Mouse (Mus musculus) hindbrain, embryonic 10.5 days (tissue): Measurements from ENCODE around the gene Bag5. TPM values are rescaled to one million over a fixed set of nuclear protein-coding genes. Genes with fewer than 3 reads are reported as not detected.
A peak's percentile ranks its signal among the peaks of the same experiment; 100 is the strongest.

Experiments
- DNase-seq: peaks from one replicate; pipeline ENCODE4 v3.0.0-alpha.2; 2017; ENCODE audit warnings: low spot score
- H3K27ac ChIP-seq: fragments of 300-500 bp; sonication (generic); 2 replicates; pipeline ENCODE4 v1.5.1; 2016; ENCODE audit warnings: mild to moderate bottlenecking, moderate library complexity
- H3K27me3 ChIP-seq: fragments of 300-500 bp; sonication (generic); 2 replicates; pipeline ENCODE4 v1.6.1; 2016; ENCODE audit warnings: mild to moderate bottlenecking; ENCODE audit not compliant: poor library complexity, insufficient read depth, severe bottlenecking
- H3K36me3 ChIP-seq: fragments of 300-500 bp; sonication (generic); 2 replicates; pipeline ENCODE4 v1.6.1; 2016; ENCODE audit warnings: mild to moderate bottlenecking, moderate library complexity
- H3K4me1 ChIP-seq: fragments of 300-500 bp; sonication (generic); replicated peaks from 2 replicates; pipeline ENCODE4 v1.6.1; 2016; ENCODE audit warnings: mild to moderate bottlenecking
- H3K4me3 ChIP-seq: fragments of 300-500 bp; sonication (generic); 2 replicates; pipeline ENCODE4 v1.5.1; 2016; ENCODE audit warnings: mild to moderate bottlenecking, moderate library complexity
- H3K9me3 ChIP-seq: fragments of 300-500 bp; sonication (generic); 2 replicates; pipeline ENCODE4 v1.6.1; 2016; ENCODE audit warnings: mild to moderate bottlenecking, moderate library complexity
- WGBS: fragments of 180-500 bp; shearing (Covaris S2); methylation state at CpG from one replicate; pipeline ENCODE4 v1.1.7; 2016; 5-methylcytosine and 5-hydroxymethylcytosine counted together
- polyA plus RNA-seq: library from polyadenylated mRNA; unstranded; fragments of >200 nt; fragmentation: Nextera tagmentation; extraction: Ambion mirVana; gene quantifications from 2 replicates; pipeline ENCODE4 v1.2.1, GENCODE M21; 2016

The Bag5 gene
- polyA plus RNA-seq, 1 experiment from 2014 or later: 53.6 TPM

DNA sequence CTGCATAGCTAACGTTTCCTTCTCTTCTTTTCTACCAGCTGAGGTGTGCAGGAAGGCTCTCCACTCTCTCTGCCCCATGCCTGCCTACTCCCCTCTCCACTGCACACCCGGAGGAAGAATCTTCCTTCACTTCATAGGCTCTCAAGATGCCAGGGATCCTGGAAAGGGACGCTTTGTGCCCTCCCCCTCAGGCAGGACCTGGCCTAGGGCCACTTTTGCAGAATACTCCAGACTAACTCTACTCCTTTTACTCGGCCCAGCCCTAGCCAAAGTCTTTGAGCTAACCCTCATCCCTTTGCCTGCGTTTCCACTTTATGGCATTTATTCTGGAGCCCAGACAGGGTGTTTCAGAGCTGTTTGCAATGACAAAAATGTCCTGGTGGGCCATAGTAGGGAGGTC, 35.6 kb downstream of the Bag5 start:
- Histone ChIP-seq H3K4me1 (peaks cover 66% of the 10 kb centered on the region), H3K36me3 (peaks cover 25% of the 10 kb centered on the region), H3K4me3 (peak overlapping the region; percentile 96), H3K27ac (peak overlapping the region; percentile 93), H3K9me3 (no peaks in the 10 kb centered on the region), H3K27me3 (peaks cover 37% of the 10 kb centered on the region)
- DNase-seq: no peak
- 20% methylated on average over 5 of the region's 5 CpGs for WGBS

DNA sequence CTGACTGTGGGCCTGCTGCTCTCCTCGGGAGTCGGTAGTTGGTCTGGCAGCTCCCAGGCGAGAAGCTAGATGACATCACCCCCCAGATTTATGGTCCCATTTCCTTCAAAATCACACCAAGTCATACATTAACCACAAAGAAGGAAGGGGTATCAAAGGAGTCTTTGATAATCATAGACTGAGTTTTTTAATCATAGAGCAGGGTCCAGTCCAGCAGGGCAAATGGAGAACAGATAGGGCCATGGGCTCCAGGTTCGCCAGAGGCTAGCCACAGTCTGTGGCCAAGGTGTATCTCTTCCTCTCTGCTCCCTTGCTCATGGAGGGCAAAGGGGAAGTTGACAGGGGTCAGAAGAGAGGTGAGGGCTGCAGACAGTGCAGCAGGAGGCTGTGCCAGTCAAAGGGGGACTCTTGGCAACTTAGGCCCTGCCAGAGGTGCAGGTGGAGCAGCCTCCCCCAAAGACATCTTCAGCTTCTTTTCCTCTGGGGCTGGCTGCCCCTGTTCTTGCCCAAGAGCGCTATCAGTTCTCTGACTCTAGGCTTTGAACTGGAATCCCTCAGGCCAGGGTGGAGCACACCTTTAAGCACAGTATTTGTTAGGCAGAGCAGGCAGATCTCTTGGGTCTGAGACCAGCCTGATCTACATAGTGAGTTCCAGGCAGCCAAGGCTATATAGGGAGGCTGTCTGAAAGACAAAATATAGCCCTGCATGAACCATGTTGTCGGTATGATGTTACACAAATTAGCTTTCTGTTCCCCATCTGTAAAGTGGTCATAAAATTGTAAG, 37.1 kb downstream of the Bag5 start:
- no peak for DNase-seq
- Histone ChIP-seq H3K9me3 (no peaks in the 10 kb centered on the region), H3K4me3 (no peak overlapping the region), H3K27ac (0 out of 2 replicates have a peak overlapping the region, but pooled peaks have one; percentile 29), H3K27me3 (peaks cover 51% of the 10 kb centered on the region), H3K36me3 (peaks cover 17% of the 10 kb centered on the region), H3K4me1 (peaks cover 68% of the 10 kb centered on the region)
- WGBS: 85% methylated on average over 6 of the region's 6 CpGs

DNA sequence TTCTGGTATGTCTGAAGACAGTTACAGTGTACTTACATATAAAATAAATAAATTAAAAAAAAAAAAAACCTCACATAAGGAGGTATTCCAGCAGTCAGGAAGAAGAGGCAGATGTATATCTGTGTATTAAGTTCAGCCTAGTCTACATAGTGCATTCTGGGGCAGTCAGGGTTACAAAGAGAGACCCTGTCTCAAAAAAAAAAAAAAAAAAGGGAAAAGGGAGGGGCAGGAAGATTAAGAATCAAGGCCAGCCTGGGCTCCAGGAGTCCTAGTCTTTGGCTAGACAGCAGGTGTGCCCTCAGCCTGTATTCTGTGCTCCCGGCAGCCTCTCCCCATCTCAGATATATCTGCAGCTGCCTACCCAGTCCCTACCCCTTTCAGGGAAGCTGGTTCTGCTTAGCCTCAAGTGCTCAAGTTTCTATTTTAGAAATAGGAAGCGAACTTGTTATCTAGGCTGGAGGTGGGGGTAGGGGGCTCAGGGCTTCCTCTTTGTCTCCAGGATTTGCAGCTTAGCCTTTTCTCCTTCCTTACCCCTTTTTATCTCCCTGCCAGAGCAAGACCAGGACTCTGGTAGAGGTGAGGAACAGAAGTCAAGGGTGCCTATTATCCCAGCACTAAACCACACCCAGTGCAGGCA, 38.1 kb downstream of the Bag5 start:
- no peak overlapping the region for H3K4me3 ChIP-seq
- peaks cover 61% of the 10 kb centered on the region for H3K27me3 ChIP-seq
- 0 out of 2 replicates have a peak overlapping the region, but pooled peaks have one; percentile 29 for H3K27ac ChIP-seq
- peaks cover 17% of the 10 kb centered on the region for H3K36me3 ChIP-seq
- H3K9me3 ChIP-seq: no peaks in the 10 kb centered on the region
- no peak for DNase-seq
- H3K4me1 ChIP-seq: peaks cover 70% of the 10 kb centered on the region
- WGBS: 63% methylated on average over 2 of the region's 2 CpGs

DNA sequence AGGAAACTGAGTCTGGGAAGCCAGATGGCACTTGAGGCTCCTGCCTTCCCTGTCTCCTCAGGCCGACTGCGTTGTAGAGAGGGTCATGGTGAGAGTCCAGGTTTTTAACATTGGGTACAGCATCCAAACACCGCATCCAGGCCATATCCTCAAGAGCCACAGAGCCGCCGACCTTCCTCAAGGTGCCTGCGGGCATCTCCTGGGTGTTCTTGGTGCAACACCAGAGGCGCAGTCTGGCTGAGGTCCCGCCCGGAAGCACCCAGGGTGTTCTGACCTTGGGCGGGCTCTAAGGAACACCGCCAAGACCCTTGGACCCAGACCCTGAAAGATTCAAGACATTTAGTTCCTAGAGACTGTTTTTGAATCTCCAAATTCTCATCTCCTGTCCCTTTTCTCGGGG, 40.5 kb downstream of the Bag5 start:
- DNase-seq: no peak
- Histone ChIP-seq H3K27ac (peak overlapping the region; percentile 95), H3K36me3 (peaks cover 38% of the 10 kb centered on the region), H3K9me3 (no peaks in the 10 kb centered on the region), H3K27me3 (peaks cover 68% of the 10 kb centered on the region), H3K4me1 (peaks cover 72% of the 10 kb centered on the region), H3K4me3 (peak overlapping the region; percentile 90)
- WGBS: 9% methylated on average over 12 of the region's 12 CpGs

DNA sequence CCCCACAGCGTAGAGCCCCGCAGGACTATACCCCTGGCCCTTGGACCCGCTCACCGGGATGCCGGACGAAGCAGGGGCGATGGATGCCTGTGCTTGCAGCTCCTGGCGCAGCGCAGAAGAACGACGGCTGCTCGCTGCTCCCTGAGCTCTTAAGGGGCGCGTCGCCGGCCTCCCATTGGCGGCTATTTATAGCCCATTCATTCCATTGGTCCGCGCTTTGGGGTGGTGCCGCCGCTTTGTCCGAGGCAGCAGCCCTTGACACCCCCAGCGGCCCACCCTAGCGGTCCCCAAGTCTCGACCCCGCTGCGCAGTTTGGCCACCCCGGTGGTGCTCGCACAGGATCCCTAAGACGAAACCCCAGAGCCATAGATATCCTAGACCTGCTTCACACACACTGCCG, 40.9 kb downstream of the Bag5 start, which contains the start of gene Ckb:
Gene Ckb (minus strand): TSS at position 163 of the 400 bp plus-strand sequence.
- peaks cover 68% of the 10 kb centered on the region for H3K4me1 ChIP-seq
- WGBS: under 1% methylated on average over 31 of the region's 31 CpGs
- H3K27me3 ChIP-seq: peaks cover 68% of the 10 kb centered on the region

DNA sequence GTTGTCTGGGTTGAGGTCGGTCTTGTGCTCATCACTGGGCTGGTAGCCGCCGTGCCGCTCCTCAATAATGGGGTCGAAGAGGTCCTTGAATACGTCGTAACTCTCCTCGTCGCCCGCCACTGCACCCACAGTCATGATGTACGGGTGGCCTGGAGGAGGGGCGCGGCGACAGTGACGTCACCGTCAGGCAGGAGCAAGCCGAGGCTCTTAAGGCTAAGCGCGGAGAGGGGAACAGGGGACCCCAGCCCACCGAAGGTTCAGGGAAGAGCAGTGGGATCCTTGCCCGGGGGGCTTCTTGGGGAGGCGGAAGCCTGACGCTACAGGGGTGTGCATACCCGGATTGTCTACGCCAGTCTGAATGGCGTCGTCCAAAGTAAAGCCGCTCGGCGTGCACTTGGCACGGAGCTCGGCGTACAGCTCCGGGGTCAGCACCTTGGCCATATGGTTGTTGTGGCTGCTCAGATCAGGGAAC, 41.6 kb downstream of the Bag5 start:
- Histone ChIP-seq H3K27me3 (peaks cover 68% of the 10 kb centered on the region), H3K36me3 (peaks cover 45% of the 10 kb centered on the region), H3K9me3 (no peaks in the 10 kb centered on the region), H3K27ac (peak overlapping the region; percentile 95), H3K4me3 (peak overlapping the region; percentile 90), H3K4me1 (peaks cover 62% of the 10 kb centered on the region)
- peak; percentile 71 for DNase-seq
- WGBS: under 1% methylated on average over 34 of the region's 34 CpGs

More for the DNA sequence above, 40.9 kb downstream of the Bag5 start, which contains the start of gene Ckb:
- Histone ChIP-seq H3K4me3 (peak within 1 kb of the TSS; percentile 90), H3K9me3 (no peaks in the 10 kb centered on the region), H3K36me3 (peaks cover 42% of the 10 kb centered on the region), H3K27ac (peak within 1 kb of the TSS; percentile 95)
- peak; percentile 90 for DNase-seq

DNA sequence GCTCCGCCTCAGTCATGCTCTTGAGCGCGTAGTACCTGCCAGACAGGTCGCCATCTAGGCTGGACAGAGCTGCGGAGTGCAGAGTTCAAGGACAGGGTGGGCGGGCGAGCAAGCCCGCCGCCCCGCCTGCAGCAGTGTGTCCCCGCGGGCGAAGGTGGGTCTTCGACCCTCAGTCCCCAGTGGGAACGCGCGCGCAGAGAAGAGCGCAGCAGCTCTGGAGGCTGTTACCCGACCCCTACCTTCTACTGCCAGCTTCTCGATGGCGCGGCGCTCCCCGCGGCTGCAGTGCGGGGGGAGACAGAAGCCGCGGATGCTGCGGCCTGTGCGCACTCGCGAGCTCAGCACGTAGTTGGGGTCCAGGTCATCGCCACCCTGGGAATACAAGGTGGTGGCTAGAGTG, 42.1 kb downstream of the Bag5 start:
- Histone ChIP-seq H3K27me3 (peaks cover 65% of the 10 kb centered on the region), H3K4me1 (peaks cover 60% of the 10 kb centered on the region), H3K27ac (peak overlapping the region; percentile 95), H3K4me3 (peak overlapping the region; percentile 90), H3K9me3 (no peaks in the 10 kb centered on the region), H3K36me3 (peaks cover 46% of the 10 kb centered on the region)
- WGBS: under 1% methylated on average over 35 of the region's 35 CpGs
- no peak for DNase-seq

DNA sequence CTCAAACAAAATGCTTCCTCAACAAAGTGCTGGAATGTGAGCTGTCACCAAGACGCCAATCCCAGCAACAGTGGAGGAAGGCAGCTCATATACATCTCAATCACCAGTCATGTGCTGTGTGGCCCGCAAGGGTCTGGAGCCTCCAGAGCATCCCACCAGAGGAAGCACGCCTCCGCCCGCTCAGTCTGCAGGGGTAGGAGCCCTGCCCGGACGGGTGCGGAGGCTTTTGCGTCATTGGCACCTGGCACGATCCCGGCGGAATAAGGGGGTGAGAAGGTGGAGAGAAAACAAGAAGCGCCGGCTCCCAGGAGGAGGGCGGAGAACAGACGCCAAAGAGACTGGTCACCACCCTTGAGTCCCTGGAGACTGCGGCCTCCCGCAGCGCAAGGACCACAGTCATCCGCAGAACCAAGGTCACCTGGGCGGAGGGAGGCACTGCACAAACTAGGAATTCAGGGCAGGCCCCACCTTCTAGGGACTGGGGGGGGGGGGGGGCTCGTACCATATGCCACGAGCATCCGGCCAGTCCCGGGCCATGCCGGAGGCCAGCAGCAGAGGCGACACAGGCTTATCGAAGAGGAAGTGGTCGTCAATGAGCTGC, 42.6 kb downstream of the Bag5 start:
- 3% methylated on average over 29 of the region's 29 CpGs for WGBS
- peaks cover 58% of the 10 kb centered on the region for H3K4me1 ChIP-seq
- H3K4me3 ChIP-seq: peak overlapping the region; percentile 90
- H3K36me3 ChIP-seq: peaks cover 51% of the 10 kb centered on the region
- peaks cover 60% of the 10 kb centered on the region for H3K27me3 ChIP-seq
- no peaks in the 10 kb centered on the region for H3K9me3 ChIP-seq
- peak; percentile 41 for DNase-seq
- peak overlapping the region; percentile 95 for H3K27ac ChIP-seq

DNA sequence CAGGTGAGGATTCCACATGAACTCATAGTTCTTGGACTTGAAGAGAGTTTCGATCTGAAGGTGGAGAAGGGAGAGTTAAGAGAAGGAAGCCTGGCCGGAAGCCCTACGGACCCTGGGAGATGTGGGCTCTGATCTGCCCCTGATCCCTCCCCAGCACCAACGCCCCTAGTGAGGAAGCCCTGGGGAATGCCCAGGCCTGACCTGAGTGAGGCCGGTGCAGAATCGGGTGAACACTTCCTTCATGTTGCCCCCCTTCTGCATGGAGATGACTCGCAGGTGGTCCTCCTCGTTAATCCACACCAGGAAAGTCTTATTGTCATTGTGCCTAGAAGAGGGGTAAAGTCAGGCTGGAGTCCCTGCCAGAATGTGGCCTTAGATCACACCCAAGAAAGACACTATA, 43.1 kb downstream of the Bag5 start:
- H3K36me3 ChIP-seq: peaks cover 55% of the 10 kb centered on the region

DNA sequence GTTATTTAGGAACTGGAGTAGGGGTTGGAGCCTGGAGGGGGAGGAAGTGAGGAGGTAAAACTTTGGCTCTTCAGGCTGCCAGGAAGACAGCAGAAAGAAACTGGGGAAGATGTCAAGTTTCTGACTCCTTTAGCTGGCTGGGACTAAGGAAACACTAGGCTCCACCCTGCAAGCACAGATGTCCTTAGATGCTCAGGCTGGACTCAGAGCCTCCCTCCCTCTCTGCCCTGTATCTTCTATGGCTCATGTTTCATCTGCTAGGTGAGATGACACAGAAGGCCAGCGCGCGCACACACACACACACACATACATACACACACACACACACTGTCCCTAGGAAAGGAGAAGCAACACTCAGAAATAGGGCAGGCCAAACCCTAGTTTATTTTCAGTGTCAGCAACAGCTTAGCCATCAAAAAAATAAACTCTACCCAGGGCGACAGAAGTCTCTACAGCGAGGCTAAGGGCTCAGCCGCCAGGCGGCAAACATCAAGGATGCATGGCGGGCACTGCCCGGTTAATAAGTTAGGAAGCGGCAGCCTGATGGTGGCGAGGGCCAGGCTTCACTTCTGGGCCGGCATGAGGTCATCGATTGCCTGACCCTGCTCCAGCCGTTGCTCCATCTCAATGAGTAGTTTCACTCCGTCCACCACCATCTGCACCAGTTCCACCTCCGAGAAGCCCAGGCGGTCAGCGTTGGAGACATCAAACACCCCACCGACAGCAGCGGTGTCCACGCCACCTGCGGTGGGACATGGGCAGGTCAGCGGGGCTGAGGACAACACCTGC, 43.9 kb downstream of the Bag5 start:
- 55% methylated on average over 23 of the region's 23 CpGs for WGBS
- H3K36me3 ChIP-seq: peaks cover 62% of the 10 kb centered on the region
- H3K4me1 ChIP-seq: peaks cover 58% of the 10 kb centered on the region
- peak overlapping the region; percentile 90 for H3K4me3 ChIP-seq
- peaks cover 48% of the 10 kb centered on the region for H3K27me3 ChIP-seq
- no peak for DNase-seq
- H3K9me3 ChIP-seq: no peaks in the 10 kb centered on the region
- peak overlapping the region; percentile 95 for H3K27ac ChIP-seq

More for the DNA sequence above, 43.1 kb downstream of the Bag5 start:
- 45% methylated on average over 8 of the region's 8 CpGs for WGBS
- H3K27me3 ChIP-seq: peaks cover 55% of the 10 kb centered on the region
- peaks cover 53% of the 10 kb centered on the region for H3K4me1 ChIP-seq
- no peaks in the 10 kb centered on the region for H3K9me3 ChIP-seq
- no peak for DNase-seq
- peak overlapping the region; percentile 95 for H3K27ac ChIP-seq
- peak overlapping the region; percentile 90 for H3K4me3 ChIP-seq

DNA sequence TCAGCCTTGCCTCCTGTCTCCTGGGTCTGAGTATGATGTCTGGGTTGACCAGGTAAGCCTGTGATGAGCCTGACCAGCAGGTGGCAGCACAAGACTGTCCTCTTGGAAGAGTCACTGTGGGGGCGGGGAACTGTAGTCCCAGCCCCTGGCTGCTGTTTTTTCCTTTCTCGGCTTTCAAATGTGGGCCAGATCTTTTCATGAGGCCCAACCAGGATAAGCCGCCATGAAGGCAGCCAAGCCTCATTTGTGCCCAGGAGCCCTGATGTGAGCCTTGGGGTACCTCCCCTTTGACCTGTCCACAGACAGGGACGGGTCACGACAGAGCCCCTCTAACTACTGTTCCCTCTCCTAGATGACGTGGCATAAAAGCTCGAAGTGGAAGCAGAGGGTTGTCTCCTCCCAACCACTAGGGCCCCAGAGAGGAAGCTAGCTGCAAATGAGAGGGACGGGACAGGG, 44.6 kb downstream of the Bag5 start:
- peak overlapping the region; percentile 95 for H3K27ac ChIP-seq
- DNase-seq: peak; percentile 93
- H3K4me1 ChIP-seq: peaks cover 65% of the 10 kb centered on the region
- no peaks in the 10 kb centered on the region for H3K9me3 ChIP-seq
- 1% methylated on average over 8 of the region's 8 CpGs for WGBS
- H3K4me3 ChIP-seq: peak overlapping the region; percentile 90
- H3K27me3 ChIP-seq: peaks cover 41% of the 10 kb centered on the region
- H3K36me3 ChIP-seq: peaks cover 68% of the 10 kb centered on the region

DNA sequence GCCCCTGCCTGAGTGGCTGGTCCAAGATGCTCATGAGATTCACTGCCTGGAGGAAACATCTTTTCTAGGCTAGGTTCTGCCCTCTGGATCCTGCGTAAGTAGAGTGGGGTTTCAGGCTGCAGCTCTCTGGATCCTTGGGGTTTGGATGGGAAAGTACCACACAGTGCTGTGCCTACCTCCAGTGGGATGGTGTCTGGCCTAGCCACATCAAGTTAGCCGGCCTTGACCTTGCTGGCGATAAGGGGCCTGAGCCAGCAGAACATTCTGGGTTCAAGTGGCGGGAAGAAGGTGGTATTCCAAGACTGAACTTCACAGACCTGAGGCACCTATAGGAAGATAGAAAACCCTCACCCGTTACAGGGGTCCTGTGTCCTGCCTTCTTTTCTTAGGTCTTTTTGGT, 45.6 kb downstream of the Bag5 start:
- DNase-seq: no peak
- Histone ChIP-seq H3K27ac (peak overlapping the region; percentile 50; the same call in 1 of the 2 replicates), H3K9me3 (no peaks in the 10 kb centered on the region), H3K36me3 (peaks cover 78% of the 10 kb centered on the region), H3K4me3 (no peak overlapping the region), H3K27me3 (peaks cover 30% of the 10 kb centered on the region), H3K4me1 (peaks cover 60% of the 10 kb centered on the region)
- WGBS: 88% methylated on average over 5 of the region's 5 CpGs
